1 mouse cellular context compared by ENCODE assay signal in the genomic region with DNA sequence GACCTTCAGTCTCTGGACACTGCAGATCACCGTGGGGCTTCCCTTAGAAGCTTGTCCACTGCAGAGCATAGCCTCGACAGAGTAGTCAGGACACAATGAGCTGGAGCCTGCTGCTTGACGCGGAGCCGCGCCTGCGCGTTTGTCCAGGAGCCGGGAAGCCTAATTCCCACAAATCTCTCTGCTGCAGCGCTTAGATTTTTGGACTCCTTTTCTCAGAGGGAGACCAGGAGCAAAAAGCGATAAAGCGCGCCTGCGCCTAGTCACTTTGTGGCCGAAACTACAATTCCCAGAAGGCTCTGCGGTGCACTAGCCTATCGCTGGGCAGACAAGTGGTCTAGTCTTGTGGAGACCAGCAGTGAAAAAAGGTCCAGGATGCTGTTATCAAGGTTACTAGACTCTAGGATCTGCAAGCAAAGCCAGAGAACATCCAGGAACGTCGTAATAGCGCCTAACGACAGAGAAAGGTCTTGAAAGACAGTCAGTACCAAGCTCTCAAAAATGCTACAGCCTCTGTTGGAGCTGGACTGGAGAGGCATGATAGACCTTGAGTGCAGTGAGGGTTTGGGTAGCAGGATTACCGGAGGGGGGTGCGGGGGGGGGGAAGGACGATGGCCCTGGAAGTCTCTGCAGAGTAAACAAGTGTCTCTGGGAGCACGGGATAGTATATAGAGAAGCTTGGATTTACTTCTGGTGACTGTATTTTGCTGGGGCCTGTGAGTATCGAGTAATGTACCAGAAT.
TF ChIP-seq lines count a peak whose summit lies in the region.

TSS of gene Zfp454 (minus strand) at position 262 of the 739 bp plus-strand sequence.

TF ChIP-seq in myocyte, 11 proteins besides CTCF, POLR2A, EP300 and RAD21 (continued from another document):
- TF ChIP-seq MAX (IDR thresholded peaks at IDR 0.05; ENCODE audit: low read depth) (no peak), REST (IDR thresholded peaks at IDR 0.05; ENCODE audit: insufficient read depth, insufficient read length) (no peak), E2F4 (IDR thresholded peaks at IDR 0.05; ENCODE audit: insufficient read depth) (no peak), TCF3 (IDR thresholded peaks at IDR 0.05; ENCODE audit: insufficient read length, low read depth) (no peak), TCF12 (IDR thresholded peaks at IDR 0.05; ENCODE audit: insufficient read depth, poor library complexity, severe bottlenecking) (no peak), USF1 (IDR thresholded peaks at IDR 0.05; ENCODE audit: low read depth) (no peak)
